Mouse (Mus musculus): ENCODE data around the gene A930017K11Rik.

Gene A930017K11Rik

DNA sequence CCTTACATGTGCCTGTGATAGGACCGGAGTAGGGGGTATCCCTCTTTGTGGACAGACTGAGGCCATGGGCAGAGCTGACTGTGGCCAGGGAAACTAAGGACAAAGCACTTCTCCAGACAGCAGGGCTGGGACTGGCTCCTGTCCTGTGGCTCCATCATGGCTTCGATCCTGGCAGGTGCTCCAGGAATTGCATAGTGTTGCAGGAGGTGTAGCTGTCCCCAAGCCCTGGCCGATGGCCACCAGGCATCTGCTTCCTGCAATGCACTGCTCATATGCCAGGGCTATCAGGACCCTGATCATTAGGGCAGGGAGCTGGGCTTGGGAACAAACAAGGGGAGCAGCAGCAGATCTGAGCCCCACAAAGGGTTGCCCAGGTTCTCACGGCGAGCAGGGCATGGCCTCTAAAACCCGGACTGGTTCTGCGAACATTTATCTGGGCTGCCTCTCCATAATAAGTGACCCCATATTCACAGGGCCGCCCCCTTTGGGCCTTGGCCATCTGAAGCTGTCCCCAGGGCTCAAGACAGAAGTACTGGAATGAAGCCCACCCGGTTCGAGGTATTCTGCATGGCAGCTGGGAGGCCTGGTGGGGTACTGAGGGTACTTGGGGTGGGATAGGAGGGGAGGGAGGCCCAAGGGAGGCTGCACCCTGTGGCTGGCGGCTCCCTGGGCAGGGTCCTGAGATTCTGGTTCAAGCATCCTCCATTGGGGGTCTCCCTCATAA, 6.6 kb upstream of the A930017K11Rik start:
- no peak for DNase-seq

DNA sequence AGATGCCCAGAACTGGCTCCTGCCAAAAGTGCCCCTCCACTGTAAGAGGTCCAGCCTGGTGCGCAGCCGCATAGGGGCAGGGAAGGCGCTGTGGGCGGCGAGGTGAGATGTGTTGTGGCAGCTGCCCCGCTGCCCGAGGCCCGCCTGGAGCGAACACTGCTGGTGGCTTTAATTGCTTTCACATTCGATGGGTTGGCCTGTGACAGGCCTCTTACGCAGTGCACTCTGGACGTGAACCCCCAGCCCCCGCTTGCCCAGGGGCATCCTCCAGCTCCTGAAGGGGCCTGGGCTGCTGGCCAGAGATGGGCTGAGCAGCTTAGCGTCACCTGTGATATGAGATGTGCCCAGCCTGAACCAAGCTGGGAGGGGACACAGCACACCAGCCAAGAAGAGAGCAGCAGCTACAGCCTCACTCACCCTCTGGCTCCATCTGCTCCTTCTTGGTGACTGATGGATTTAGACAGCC, 5.3 kb upstream of the A930017K11Rik start:
- DNase-seq = no peak

DNA sequence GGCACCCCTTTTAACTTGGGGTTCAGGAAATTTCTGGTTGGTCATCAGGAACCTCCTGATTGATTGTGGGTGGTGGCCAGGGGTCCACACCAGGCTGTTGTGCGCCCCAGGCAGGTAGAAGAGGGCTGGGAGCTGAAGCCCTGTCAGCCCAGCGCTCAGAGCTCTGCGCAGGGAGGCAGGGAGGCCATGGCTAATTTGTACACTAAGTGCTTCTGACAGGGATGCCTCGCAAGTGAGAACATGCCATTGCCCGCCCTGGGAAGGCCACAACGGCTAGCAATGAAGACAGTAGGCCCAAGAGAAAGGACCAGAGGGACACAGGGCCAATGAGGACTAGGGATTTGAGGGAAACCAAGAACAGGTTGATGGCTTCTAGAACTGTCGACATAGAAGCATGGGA, 4.3 kb upstream of the A930017K11Rik start:
- DNase-seq = no peak

DNA sequence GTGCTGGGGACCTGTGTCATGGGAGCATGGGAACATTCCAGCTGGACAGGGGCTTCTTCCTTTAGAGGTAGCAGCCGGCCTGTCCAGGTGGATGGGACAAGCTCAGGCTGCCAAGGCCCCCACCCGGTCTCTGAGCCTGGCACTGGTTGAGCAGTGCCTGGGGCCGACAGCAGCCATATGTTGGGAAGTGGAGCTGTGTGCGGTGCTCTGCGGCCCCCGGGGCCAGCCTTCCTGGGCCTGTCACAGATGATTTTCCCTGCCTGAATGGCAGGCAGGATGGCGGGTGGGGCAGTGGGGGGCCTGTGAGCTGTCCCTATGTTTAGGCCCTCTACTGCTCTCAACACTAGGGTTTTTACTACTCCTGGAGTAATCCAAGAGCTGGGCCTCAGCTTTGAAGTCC, 3.8 kb upstream of the A930017K11Rik start:
- no peak for DNase-seq

DNA sequence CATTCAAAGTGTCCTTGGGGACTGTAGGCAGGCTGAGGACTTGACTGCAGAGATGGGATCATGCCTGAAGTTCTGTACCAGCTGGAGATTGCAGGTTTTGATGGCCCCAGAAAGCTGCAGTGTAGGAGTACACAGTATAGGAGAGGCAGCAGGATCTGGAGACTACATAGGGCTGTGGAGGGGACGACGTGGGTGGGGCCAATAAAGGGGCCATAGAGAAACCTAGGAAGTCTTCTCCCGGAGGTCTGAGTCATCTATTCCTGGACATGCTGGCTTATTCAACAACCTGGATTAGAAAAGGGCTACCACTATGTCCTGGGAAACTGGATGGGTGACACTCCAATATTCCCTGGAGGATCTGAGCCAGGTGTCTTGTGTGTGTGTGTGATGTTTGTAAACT, 3.4 kb upstream of the A930017K11Rik start:
- DNase-seq = no peak

DNA sequence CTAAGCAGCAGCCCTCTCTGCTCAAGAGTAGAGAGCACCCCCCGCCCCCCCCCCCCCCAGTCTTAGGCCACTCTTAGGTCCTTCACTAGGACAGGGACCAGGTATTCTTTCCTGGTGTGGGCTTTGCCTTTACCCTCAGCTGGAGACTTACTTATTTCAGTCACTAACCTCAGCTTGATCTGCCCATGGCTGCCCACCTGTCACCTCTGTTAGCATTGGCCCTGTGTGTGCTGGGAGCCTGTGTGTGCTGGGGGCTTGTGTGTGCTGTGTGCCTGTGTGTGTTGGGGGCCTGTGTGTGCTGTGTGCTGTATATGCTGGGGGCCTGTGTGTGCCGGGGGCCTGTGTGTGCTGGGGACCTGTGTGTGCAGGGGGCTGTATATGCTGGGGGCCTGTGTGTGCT, 2.3 kb upstream of the A930017K11Rik start:
- no peak for DNase-seq

DNA sequence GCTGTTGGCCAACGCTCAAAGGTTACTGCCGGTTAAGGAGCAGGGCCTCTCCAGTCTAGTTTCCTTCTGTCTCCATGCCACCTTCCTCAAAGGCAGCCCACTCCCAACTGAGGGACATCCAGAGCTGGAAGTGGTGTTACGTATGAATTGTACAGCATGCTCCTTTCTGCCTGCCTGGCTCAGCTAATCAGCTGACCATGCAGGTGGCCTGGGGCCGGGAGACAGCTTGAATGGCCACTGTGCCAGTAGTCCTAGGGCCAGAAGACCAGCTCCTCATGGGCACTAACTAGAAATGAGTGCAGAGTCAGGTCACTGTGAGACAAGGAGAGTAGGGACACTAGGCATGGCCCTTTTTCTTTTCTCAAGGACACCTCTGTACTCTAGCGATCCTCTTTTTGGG, 796 bp upstream of the A930017K11Rik start:
- no peak for DNase-seq

DNA sequence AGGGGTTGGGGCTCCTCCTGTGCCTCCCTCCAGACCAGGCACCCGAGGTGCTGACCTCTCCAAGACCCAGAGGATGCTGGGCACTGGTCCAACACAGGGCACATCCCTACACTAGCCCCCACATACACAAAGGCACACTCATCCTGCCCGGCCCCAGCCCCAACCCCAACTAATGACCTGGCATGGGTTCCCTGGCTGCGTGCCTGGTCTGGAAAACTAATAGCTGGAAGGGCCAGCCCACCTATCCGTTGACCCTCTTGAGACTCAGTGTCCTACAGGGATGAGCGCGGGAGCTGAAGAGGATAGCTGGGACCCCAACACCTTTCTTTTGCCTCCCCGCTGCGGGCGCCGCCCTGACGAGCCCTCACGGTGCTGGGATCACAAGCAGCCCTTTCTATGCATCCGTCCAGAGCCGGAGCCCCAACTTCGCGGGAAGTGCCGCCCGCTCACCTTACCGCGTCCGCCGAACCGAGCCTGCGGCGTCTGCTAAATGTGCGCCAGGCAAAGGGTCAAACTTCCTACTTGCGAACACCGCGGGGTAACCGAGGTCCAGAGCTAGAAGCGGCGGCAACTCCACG, 1.1 kb downstream of the A930017K11Rik start:
- DNase-seq = no peak

DNA sequence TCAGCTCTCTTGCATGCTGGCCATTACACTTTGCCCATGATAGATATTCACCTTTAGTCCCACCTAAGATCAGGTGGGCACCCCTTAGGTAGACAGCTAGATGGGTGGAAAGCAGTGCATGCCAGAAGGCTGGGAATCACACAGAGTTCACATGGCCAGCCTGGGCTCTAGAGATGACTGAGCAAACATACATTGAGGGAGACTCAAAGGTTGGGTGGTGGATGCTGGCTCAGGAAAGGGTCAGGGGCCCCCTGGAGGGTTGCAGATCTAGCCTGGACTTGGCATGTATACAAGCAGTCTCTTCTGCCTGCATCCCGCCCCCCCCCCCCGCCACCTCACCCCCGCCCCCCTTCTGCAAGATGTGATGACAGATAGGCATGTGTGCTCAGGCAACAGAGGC, 1.7 kb downstream of the A930017K11Rik start:
- no peak for DNase-seq

DNA sequence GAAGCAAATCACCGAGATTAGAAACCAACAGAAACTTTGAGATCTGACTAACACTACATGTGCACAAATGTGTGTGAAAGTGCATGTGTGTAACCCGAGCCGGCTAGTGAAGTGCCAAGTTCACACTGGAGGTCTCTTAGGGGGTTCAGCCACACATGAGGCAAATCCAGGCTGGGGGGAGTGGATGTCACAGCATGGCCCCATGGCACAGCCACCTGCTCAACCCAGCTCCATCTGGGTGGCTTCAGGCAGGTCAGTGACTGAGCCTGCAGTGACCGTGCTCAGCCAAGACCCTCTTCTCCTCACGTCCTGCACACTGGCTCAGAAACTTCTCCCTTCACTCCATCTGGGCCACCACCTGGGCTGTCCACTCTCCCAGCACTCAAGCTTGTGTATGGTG, 2.4 kb downstream of the A930017K11Rik start:
- DNase-seq = no peak

DNA sequence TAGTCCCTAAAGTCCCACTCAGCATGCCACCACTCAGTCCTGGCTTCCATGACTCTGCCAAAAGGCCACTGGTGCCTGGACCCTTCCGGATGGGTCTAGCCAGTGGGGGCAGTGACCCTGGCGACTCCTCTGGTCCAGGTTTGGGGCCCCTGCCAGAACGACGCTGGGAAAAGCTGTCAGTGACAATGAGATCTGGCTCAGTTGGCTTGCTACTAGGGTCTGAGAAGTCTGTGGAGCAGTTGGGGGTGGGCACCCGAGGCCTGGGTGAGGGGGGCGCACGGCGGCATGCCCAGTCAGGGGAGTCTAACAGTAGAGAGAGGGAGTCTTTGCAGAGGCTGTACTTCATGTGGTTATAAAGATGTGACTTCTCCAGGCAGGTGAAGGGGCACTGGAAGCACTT, 4.3 kb downstream of the A930017K11Rik start:
- DNase-seq = no peak

DNA sequence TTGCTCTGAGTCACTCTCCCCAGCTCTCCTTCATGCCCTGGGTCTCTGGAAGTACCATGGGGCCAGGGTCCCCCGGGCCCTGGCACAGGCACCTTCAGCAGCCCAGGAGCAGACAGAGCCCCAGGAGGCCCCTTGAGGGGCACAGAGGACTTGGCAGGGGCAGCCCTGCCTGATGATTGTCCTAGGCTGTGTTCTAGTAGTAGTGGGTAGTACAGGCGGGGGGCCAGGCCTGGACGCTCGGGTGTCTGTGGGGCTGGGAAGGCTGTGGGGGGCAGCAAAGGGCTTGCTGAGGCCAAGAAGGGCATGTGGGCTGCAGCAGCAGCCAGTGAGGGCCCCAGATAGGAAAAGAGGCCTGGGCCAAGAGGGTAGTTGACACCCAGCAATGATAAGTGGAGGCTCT, 4.8 kb downstream of the A930017K11Rik start:
- DNase-seq = no peak

DNA sequence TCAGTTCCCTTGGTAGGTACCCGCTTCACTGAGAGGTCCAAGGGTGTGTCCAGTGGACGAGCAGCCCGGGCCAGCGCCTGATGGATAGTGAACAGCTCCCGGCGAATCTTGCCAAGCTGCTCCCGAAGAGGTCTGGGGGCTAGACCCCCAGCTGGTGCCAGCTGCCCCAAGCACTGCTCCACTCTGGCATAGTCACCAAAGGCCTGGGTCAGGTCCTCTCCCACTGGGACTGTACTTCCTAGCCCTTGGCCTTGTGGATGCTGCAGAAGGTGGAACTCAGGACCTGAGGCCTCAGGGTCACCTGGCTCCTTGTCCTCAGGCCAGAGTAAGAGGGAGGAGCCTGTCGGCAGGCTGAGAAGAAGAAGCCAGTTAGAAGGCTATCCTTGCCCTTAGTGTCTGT, 5.5 kb downstream of the A930017K11Rik start:
- DNase-seq = no peak

DNA sequence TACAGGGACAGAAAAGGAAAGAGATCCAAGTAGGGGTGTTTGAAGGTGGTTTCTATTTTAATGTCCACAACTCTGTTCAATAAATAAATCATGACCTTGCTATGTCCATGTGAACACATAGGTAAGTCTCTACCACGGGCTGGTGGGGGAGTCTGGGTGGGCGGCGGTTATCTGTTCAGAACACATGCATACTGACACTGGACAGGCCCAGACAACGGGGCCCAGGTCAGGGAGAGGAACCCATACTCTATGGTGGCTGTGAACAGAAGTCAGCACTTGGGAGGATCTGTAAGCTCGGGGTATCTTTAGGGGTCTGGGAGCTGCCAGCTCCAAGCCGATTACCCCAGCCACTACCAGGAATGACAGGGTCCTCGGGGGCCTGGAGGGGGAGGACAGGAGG, 6.0 kb downstream of the A930017K11Rik start:
- DNase-seq = no peak

DNA sequence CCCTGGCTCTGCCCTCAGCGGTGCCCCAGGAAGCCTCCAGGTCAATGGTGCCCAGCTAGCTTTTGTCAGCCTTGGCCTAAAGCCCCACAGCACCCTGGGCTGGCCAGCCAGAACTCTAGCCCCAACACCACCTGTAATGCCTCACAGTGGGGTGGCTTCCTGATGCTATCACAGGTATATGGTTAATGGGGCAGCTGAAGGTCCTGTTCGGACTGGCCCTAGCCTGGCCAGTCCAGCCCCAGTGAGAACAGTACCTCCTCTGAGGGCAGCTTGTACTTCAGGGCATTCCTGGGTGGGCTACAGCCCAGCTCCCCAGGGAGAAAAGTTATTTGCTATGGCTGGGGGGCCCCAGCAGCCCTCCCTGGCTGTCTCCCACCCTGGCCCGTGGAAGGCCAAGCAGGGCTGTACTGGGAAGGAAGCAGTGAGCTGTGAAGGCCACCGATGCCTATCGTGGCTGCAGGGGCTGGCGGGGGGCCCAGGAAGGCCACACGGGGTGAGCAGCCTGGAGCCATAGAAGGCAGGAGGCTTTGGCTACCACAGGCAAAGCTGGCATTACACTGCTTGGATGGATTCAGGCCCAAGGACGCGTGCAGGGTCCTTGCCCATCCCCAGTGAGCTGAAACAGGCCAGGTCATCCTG, 6.7 kb downstream of the A930017K11Rik start:
- DNase-seq = no peak

DNA sequence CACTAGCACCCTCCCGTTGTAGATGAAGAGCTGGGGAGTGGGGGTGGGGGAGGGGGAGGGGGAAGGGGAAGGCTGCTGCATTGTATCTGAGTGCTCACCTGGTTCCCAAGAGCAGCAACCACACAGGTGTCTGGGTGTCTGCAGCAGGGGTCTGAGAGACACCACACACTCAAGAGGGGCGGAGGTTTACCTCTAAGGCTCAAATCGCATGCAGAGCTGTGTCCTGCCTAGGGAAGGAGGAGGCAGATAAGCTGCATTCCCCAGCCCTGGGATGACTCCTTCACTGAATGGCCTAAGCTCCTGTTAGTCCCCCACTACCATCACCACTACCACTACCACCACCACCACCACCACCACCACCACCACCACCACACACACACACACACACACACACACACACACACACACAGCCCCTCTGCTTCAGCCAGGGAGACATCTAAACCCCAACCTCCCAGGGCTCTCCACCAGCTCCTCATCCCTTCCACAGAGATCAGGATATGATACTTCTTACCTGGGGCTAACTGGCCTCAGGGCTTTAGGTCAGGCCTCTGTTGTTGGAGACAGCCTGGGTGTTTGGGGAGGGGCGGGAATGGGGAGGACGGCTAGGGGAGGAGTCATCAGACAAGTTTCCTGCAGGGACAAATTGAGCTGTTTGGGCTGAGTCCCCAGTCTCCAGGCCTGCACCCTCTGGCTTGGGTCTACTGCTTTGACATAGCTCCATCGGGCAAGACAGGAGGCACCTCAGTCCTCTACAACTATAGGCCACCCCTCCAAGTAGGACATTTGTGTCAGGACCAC, 7.8 kb downstream of the A930017K11Rik start, which contains the start of the genes Pigq and Nhlrc4:
Gene Pigq (minus strand): TSS at position 571 of the 798 bp plus-strand sequence.
Gene Nhlrc4 (minus strand): TSS at position 596 of the 798 bp plus-strand sequence.
- no peak for DNase-seq

DNA sequence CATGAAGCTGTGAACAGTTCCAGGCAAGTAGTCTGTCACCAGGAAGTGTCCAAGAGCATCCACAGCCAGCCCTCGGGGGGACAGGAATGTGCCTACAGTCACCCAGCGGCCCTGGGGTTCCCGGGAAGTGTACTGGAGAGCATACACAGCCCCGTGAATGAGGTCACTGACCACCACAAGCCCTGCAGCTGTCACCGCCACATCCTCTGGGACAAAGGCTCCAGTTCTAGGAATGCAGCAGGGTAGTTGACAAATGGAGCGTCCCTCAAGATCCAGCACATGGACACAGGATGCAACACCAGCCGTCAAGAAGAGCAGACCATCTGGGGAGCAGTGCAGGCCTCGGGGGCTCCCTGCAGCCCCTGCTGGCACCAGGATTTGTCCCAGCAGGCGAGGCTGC, 8.6 kb downstream of the A930017K11Rik start:
- DNase-seq = no peak

DNA sequence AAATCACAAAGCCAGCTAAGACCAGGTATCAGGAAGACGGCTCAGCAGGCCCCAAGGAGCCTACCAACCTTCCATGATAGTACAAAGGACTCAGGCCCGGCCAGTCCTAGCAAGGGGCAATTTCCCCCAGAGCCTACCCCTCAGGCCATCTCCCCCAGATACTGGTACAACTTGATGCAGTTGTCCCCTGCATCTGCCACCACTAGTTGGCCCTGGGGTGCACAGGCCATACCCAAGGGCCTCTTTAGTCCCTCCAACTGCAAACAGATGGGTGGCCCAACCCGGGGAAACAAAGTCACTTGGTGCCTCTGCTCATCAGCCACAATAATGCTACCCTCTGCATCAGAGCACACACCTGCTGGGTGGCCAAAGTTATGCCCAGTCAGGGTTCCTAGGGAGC, 9.1 kb downstream of the A930017K11Rik start:
- no peak for DNase-seq

DNA sequence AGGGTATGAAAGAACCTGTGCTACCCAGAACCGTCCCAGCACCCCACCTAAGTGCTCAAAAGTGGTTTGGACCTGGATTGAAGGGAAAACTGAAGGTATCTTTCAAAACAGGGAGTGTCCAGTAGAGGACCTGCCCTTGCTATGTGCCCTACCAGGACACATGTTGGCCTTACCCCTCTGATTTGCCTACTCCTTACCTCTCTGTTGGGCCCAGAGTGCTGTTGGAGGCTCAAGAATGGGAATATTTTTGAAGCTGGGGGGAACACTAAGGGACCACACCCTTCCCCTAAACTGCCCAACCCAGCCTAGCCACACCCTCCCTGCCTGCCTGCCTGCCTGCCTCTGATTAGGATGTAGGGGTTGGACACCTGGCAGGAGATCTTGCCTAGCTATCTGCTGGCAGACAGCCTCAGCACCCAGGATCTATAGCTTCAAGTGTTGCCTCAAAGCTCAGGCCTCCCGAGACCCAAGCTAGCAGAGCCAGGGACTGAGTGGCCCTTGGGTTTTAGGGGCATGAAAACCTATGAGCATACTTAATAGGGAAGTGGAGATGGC, 9.7 kb downstream of the A930017K11Rik start:
- no peak for DNase-seq

DNA sequence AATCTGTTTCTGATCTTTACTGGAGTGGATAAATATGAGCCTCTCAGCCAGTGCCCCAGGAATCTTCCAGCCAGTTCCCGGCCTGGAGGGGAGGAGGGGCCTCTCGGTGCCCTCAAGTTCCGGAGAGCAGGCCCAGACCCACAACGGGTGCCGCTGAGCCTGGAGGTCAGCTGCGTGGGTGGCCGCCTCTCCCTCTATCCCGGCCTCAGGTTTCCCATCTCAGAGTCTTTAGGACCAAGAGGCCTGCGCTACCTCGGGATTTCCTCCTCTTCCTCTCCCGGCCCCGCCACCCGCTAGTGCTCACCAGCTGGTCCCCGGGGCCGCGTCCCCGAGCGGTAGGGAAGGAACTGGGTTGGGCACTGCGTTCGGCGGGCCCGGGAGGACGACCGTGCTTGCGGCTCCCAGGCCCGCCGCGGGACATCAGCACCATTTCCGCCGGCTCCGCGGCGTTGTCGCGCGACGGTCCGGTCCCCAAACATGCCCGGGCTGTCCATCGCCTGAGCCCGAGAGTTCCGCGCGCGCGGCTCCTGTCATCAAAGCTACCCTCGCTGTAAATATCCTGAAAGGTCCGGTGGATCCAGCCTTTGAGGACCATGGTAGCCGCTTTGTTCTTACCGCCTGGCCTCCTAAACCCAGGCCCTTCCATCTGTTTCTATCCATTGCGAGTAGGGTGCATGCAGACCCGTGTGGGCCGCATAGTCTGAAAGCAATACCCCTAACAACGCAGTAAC, 10.7 kb downstream of the A930017K11Rik start:
- DNase-seq = peak; percentile 16 to 19

DNA sequence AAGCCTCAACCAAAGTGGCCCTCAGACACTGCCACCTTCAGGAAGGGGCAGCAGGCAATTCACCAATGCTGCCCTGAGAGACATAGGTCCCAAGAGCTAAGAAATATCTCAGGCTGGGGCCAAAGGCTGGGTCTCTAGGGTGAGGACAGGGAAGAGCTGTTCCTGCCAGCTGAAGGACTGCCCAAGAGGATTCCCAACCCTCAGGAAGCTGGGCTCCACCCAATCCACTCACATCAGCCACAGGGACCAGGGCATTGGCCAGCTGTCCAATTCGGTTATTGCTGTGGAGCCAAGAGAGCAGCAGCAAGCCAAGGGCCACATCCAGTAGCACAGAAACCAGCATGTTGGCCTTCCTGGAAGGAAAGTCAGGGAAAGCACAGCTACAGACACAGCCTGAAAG, 17.8 kb downstream of the A930017K11Rik start:
- no peak for DNase-seq

DNA sequence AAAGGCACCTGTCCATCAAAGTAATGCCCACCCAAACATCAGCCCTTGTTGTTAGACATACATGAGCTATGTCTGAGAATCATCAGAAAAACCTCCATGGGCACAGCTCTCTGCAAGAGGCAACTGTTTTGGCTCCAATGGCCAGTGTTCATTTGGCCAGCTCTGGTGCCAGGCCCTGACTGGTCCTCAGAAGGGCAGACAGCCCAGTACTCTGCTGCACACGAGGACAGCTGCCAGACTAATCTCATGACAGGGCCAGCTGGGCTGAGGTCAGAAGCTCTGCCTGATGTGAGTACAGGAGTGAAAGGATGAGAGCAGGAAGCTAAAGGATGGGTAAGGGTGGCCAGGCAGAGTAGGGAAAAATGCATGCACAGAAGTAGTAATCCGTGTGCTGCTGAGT, 27.0 kb downstream of the A930017K11Rik start:
- DNase-seq = no peak

Measured in thymus, adult 18-20 months (tissue).